Mouse (Mus musculus): ENCODE measurements around the gene Gm6121. TPM values are rescaled to one million over a fixed set of nuclear protein-coding genes. Genes with fewer than 3 reads are reported as not detected.
"Not testable (repeated sequence)": the region's sequence is repeated elsewhere in the genome, so short reads cannot be mapped to it uniquely, and the experiment has no call there.

Gm6121 gene
- polyA plus RNA-seq (2014; fragmentation: Nextera tagmentation; extraction: Ambion mirVana): not detected in 2 replicates

GRCm38 (mm10) chrX:26935597-26935996, at the start of gene Gm6121:
TSS of gene Gm6121 (minus strand) at chrX:26935697.
- ATAC-seq (ENCODE audit: insufficient number of reproducible peaks, low FRiP score, low TSS enrichment, low read depth); H3K36me3 ChIP-seq (ENCODE audit: control insufficient read depth, insufficient read depth, low read length); H3K9ac ChIP-seq (ENCODE audit: low read length); H3K9me3 ChIP-seq (ENCODE audit: control insufficient read depth, low read length); H3K27me3 ChIP-seq (ENCODE audit: control insufficient read depth, insufficient read depth, low read length); H3K4me1 ChIP-seq (ENCODE audit: control insufficient read depth, insufficient read depth, low read length); H3K4me2 ChIP-seq (ENCODE audit: low read depth, severe bottlenecking); H3K4me3 ChIP-seq (ENCODE audit: low read depth, low read length); H3K27ac ChIP-seq (replicated peaks; ENCODE audit: low read depth, low read length); DNase-seq (ENCODE audit: low spot score): not testable (repeated sequence)
- whole genome bisulfite sequencing: no CpG with 5 or more reads among the region's 5 CpGs

Other genes with a start within 250 kb of the Gm6121 start
- not detected in 2 replicates for gene Gm14525, start 233.1 kb downstream of the Gm6121 start, polyA plus RNA-seq (2014; fragmentation: Nextera tagmentation; extraction: Ambion mirVana)

Measured in limb, embryonic 11.5 days (tissue).